Comparison of ENCODE assay signal across 20 mouse cellular contexts in genomic region chr19:45722188-45722587, GRCm38 (mm10). TPM values are rescaled to one million over a fixed set of nuclear protein-coding genes. Genes with fewer than 3 reads are reported as not detected.
DNase-seq lines count a peak whose midpoint lies in the region; ATAC-seq and TF ChIP-seq lines count a peak whose summit lies in the region.
"Had no signal": no experiment of that assay in that cellular context is flagged by ENCODE, and none has a peak within 500 bp of the region (broad histone marks: within the 10 kb centered on the region; RNA-seq: fewer than 3 reads in every experiment).

No protein-coding gene starts in this region.

- no peaks in the 10 kb centered on the region for H3K4me1 ChIP-seq in intestine, postnatal 0 days (replicated peaks; ENCODE audit: control insufficient read depth, insufficient read depth, low read length)
- no peaks in the 10 kb centered on the region for H3K4me1 ChIP-seq in intestine, embryonic 16.5 days (ENCODE audit: control insufficient read depth, insufficient read depth, low read length)
- H3K4me1 ChIP-seq in lung, embryonic 14.5 days (ENCODE audit: insufficient read depth), result no peaks in the 10 kb centered on the region
- H3K4me1 ChIP-seq in E14TG2a.4 (replicated peaks; ENCODE audit: low read depth, low read length), result peaks cover 34% of the 10 kb centered on the region
- H3K4me1 ChIP-seq: stomach, embryonic 15.5 days had no signal

- H3K9me3 ChIP-seq in intestine, postnatal 0 days (ENCODE audit: control insufficient read depth), result no peaks in the 10 kb centered on the region
- no peaks in the 10 kb centered on the region for H3K9me3 ChIP-seq in intestine, embryonic 16.5 days (ENCODE audit: control insufficient read depth, low read length)
- H3K9me3 ChIP-seq in lung, embryonic 14.5 days (ENCODE audit: low read depth, low read length), result no peaks in the 10 kb centered on the region
- H3K9me3 ChIP-seq in E14TG2a.4 (ENCODE audit: low read length), result no peaks in the 10 kb centered on the region
- H3K9me3 ChIP-seq: forebrain, embryonic 12.5 days; hindbrain, embryonic 10.5 days; kidney, embryonic 15.5 days; liver, embryonic 13.5 days; megakaryocyte, embryonic 14.5 days; stomach, embryonic 15.5 days had no signal

- WGBS in intestine, postnatal 0 days, result 66% methylated on average over 5 of the region's 5 CpGs
- WGBS in intestine, embryonic 16.5 days, result 73% methylated on average over 5 of the region's 5 CpGs
- 63% methylated on average over 5 of the region's 5 CpGs for WGBS in lung, embryonic 14.5 days

- no peak for ATAC-seq in intestine, postnatal 0 days
- ATAC-seq in intestine, embryonic 16.5 days, result no peak
- ATAC-seq in lung, embryonic 14.5 days (ENCODE audit: insufficient read depth), result no peak
- ATAC-seq: inflammation-experienced regulatory T-cells, adult 6 months had no signal

- no peak overlapping the region for H3K27ac ChIP-seq in intestine, postnatal 0 days (ENCODE audit: low read depth, low read length)
- no peak overlapping the region for H3K27ac ChIP-seq in intestine, embryonic 16.5 days (ENCODE audit: low read length)
- H3K27ac ChIP-seq in lung, embryonic 14.5 days (ENCODE audit: low read depth), result no peak overlapping the region
- H3K27ac ChIP-seq: forebrain, embryonic 12.5 days; hindbrain, embryonic 10.5 days; kidney, embryonic 15.5 days; liver, embryonic 13.5 days; stomach, embryonic 15.5 days had no signal

- H3K27me3 ChIP-seq in intestine, postnatal 0 days (replicated peaks; ENCODE audit: control insufficient read depth, insufficient read depth, low read length), result no peaks in the 10 kb centered on the region
- no peaks in the 10 kb centered on the region for H3K27me3 ChIP-seq in intestine, embryonic 16.5 days (replicated peaks; ENCODE audit: control insufficient read depth, insufficient read depth, low read length)
- H3K27me3 ChIP-seq in lung, embryonic 14.5 days (ENCODE audit: insufficient read depth, low read length), result no peaks in the 10 kb centered on the region
- peaks cover 12% of the 10 kb centered on the region for H3K27me3 ChIP-seq in E14TG2a.4 (ENCODE audit: insufficient read depth, low read length)
- H3K27me3 ChIP-seq: stomach, embryonic 15.5 days had no signal

- H3K4me3 ChIP-seq in intestine, postnatal 0 days (ENCODE audit: low read depth, low read length), result no peak overlapping the region
- no peak overlapping the region for H3K4me3 ChIP-seq in intestine, embryonic 16.5 days (ENCODE audit: low read length)
- no peak overlapping the region for H3K4me3 ChIP-seq in lung, embryonic 14.5 days (ENCODE audit: low read depth, low read length)
- no peak overlapping the region for H3K4me3 ChIP-seq in E14TG2a.4 (replicated peaks; ENCODE audit: low read length)
- H3K4me3 ChIP-seq: forebrain, embryonic 12.5 days; hindbrain, embryonic 10.5 days; kidney, embryonic 15.5 days; liver, embryonic 13.5 days; megakaryocyte, embryonic 14.5 days; stomach, embryonic 15.5 days had no signal

- DNase-seq in lung, embryonic 14.5 days, result no peak
- DNase-seq in lung, postnatal 4 days, result no peak
- DNase-seq in R1 (ENCODE audit: low read depth, low spot score), result peak; percentile 39
- no peak for DNase-seq in right cerebral cortex, postnatal 25 days
- DNase-seq: adrenal gland, postnatal 36 days; cerebellum, adult 18-20 months; gastrocnemius, postnatal 36 days; layer of hippocampus, postnatal 36 days; liver, embryonic 13.5 days; lung, postnatal 10 days had no signal

- H3K4me2 ChIP-seq in intestine, postnatal 0 days (replicated peaks; ENCODE audit: low read depth), result no peak overlapping the region
- H3K4me2 ChIP-seq in intestine, embryonic 16.5 days (ENCODE audit: low read depth, low read length), result no peak overlapping the region
- no peak overlapping the region for H3K4me2 ChIP-seq in lung, embryonic 14.5 days
- H3K4me2 ChIP-seq: forebrain, embryonic 12.5 days; kidney, embryonic 15.5 days; liver, embryonic 13.5 days; stomach, embryonic 15.5 days had no signal

- no peak overlapping the region for H3K9ac ChIP-seq in intestine, postnatal 0 days (ENCODE audit: low read depth, low read length)
- no peak overlapping the region for H3K9ac ChIP-seq in intestine, embryonic 16.5 days (ENCODE audit: low read depth, low read length)
- no peak overlapping the region for H3K9ac ChIP-seq in lung, embryonic 14.5 days
- H3K9ac ChIP-seq: forebrain, embryonic 12.5 days; kidney, embryonic 15.5 days; liver, embryonic 13.5 days; stomach, embryonic 15.5 days had no signal

- TF ChIP-seq CTCF in intestine, postnatal 0 days (IDR thresholded peaks at IDR 0.05; ENCODE audit: low read depth), result peak; percentile 34; the same call in 1 of the 2 replicates
- TF ChIP-seq CTCF in lung, embryonic 14.5 days (IDR thresholded peaks at IDR 0.05; ENCODE audit: low read depth), result peak; percentile 25; the same call in 1 of the 2 replicates
- peak; percentile 66 for TF ChIP-seq CTCF in E14TG2a.4 (conservative IDR thresholded peaks at IDR 0.05; ENCODE audit: low read length)

- H3K36me3 ChIP-seq in intestine, postnatal 0 days (ENCODE audit: control insufficient read depth, insufficient read depth), result no peaks in the 10 kb centered on the region
- H3K36me3 ChIP-seq in intestine, embryonic 16.5 days (ENCODE audit: control insufficient read depth, insufficient read depth, low read length), result no peaks in the 10 kb centered on the region
- no peaks in the 10 kb centered on the region for H3K36me3 ChIP-seq in lung, embryonic 14.5 days (ENCODE audit: insufficient read depth)
- H3K36me3 ChIP-seq in E14TG2a.4 (ENCODE audit: insufficient read depth, low read length), result no peaks in the 10 kb centered on the region
- H3K36me3 ChIP-seq: forebrain, embryonic 12.5 days; hindbrain, embryonic 10.5 days; kidney, embryonic 15.5 days; liver, embryonic 13.5 days; stomach, embryonic 15.5 days had no signal

RNA-seq across cellular contexts. Expression of gene Fgf8, which starts 20.5 kb away (rescaled TPM):
- polyA plus RNA-seq in intestine, postnatal 0 days (2015; fragmentation: Nextera tagmentation; extraction: Ambion mirVana), result not detected in 2 replicates
- polyA plus RNA-seq in intestine, embryonic 16.5 days (2015; fragmentation: Nextera tagmentation; extraction: Ambion mirVana), result 0.16 and 0.28 TPM in 2 replicates
- not detected in 2 replicates for polyA plus RNA-seq in lung, embryonic 14.5 days (2014; fragmentation: Nextera tagmentation; extraction: Ambion mirVana)
- polyA plus RNA-seq: inflammation-experienced regulatory T-cells, adult 6 months; large intestine, adult 2 months; liver, embryonic 13.5 days; stomach, embryonic 15.5 days had no signal

RNA-seq across cellular contexts. Expression of gene Npm3, which starts 27.2 kb away (rescaled TPM):
- 8.5 and 9.0 TPM in 2 replicates for polyA plus RNA-seq in intestine, postnatal 0 days (2015; fragmentation: Nextera tagmentation; extraction: Ambion mirVana)
- 13.1 and 13.5 TPM in 2 replicates for polyA plus RNA-seq in intestine, embryonic 16.5 days (2015; fragmentation: Nextera tagmentation; extraction: Ambion mirVana)
- 19.7 and 20.0 TPM in 2 replicates for polyA plus RNA-seq in lung, embryonic 14.5 days (2014; fragmentation: Nextera tagmentation; extraction: Ambion mirVana)
